Mouse (Mus musculus) kidney, postnatal 0 days (tissue): ENCODE data around the gene Dlgap3. TPM values are rescaled to one million over a fixed set of nuclear protein-coding genes. Genes with fewer than 3 reads are reported as not detected.

ENCODE experiments used
- ATAC-seq: fragments of 200-750 bp; cut with Nextera tagmentation; replicated peaks from 2 replicates; pipeline ENCODE4 v1.8.0; 2017; ENCODE audit warnings: low read depth, moderate number of reproducible peaks, moderate TSS enrichment, moderate library complexity; ENCODE audit not compliant: low FRiP score
- DNase-seq: peaks from one replicate; pipeline ENCODE4 v3.0.0-alpha.2; 2016; ENCODE audit warnings: low spot score
- H3K27ac ChIP-seq: fragments of 300-500 bp; sonication (generic); 2 replicates; pipeline ENCODE4 v1.5.1; 2014; ENCODE audit warnings: mild to moderate bottlenecking
- H3K27me3 ChIP-seq: fragments of 300-500 bp; sonication (generic); 2 replicates; pipeline ENCODE4 v1.6.1; 2014; ENCODE audit warnings: low read length, mixed read lengths; ENCODE audit not compliant: insufficient read depth
- H3K36me3 ChIP-seq: fragments of 300-500 bp; sonication (generic); 2 replicates; pipeline ENCODE4 v1.6.1; 2014; ENCODE audit warnings: low read length, mixed read lengths; ENCODE audit not compliant: insufficient read depth
- H3K4me1 ChIP-seq: fragments of 300-500 bp; sonication (generic); replicated peaks from 2 replicates; pipeline ENCODE4 v1.6.1; 2014; ENCODE audit warnings: antibody characterized with exemption, low read length, mixed read lengths; ENCODE audit not compliant: insufficient read depth
- H3K4me2 ChIP-seq: fragments of 300-500 bp; sonication (generic); 2 replicates; pipeline ENCODE4 v1.6.1; 2014; ENCODE audit warnings: mild to moderate bottlenecking, low read length, moderate library complexity, mixed read lengths
- H3K4me3 ChIP-seq: fragments of 300-500 bp; sonication (generic); replicated peaks from 2 replicates; pipeline ENCODE4 v1.5.1; 2014; ENCODE audit warnings: low read depth, low read length
- H3K9ac ChIP-seq: fragments of 300-500 bp; sonication (generic); 2 replicates; pipeline ENCODE4 v1.6.1; 2014; ENCODE audit warnings: low read depth, low read length
- H3K9me3 ChIP-seq: fragments of 300-500 bp; sonication (generic); replicated peaks from 2 replicates; pipeline ENCODE4 v1.6.1; 2016; ENCODE audit warnings: low read length, inconsistent platforms, mixed read lengths
- CTCF ChIP-seq: IDR thresholded peaks from 2 replicates; pipeline ENCODE4 v1.5.1; 2016; ENCODE audit warnings: antibody characterized with exemption, low read depth, mild to moderate bottlenecking, moderate library complexity
- WGBS: fragments of 180-500 bp; shearing (Covaris S2); extraction: QIAGEN DNeasy Blood & Tissue Kit; methylation state at CpG from one replicate; pipeline ENCODE4 v1.1.7; 2014; 5-methylcytosine and 5-hydroxymethylcytosine counted together
- polyA plus RNA-seq: library from polyadenylated mRNA; unstranded; fragments of >200 nt; fragmentation: Nextera tagmentation; extraction: Ambion mirVana; gene quantifications from 2 replicates; pipeline ENCODE4 v1.2.1, GENCODE M21; 2015

Gene Dlgap3
- polyA plus RNA-seq, 1 experiment from 2014 or later, result 0.24 TPM

GRCm38 (mm10) chr4:127200769-127201617 is 32.0 kb downstream of the Dlgap3 start:
- WGBS, result 57% methylated on average over 13 of the region's 13 CpGs
- DNase-seq, result no peak
- Histone ChIP-seq H3K27me3 (no peaks in the 10 kb centered on the region), H3K4me2 (no peak overlapping the region), H3K9me3 (no peaks in the 10 kb centered on the region), H3K4me1 (no peaks in the 10 kb centered on the region), H3K4me3 (no peak overlapping the region), H3K9ac (no peak overlapping the region), H3K27ac (no peak overlapping the region), H3K36me3 (no peaks in the 10 kb centered on the region)
- no peak for ATAC-seq
- TF ChIP-seq CTCF, result no peak

- DNase-seq (no peak), ATAC-seq (no peak)
- no peak overlapping the region for H3K9ac ChIP-seq
- H3K4me1 ChIP-seq, result no peaks in the 10 kb centered on the region
- WGBS, result 89% methylated on average over 1 of the region's 1 CpGs
- no peaks in the 10 kb centered on the region for H3K9me3 ChIP-seq
- no peaks in the 10 kb centered on the region for H3K36me3 ChIP-seq
- TF ChIP-seq CTCF, result no peak
- no peak overlapping the region for H3K4me2 ChIP-seq
- H3K27me3 ChIP-seq, result no peaks in the 10 kb centered on the region
- H3K27ac ChIP-seq, result no peak overlapping the region
- H3K4me3 ChIP-seq, result no peak overlapping the region
Observed at GRCm38 (mm10) chr4:127203081-127203480, 34.1 kb downstream of the Dlgap3 start.

GRCm38 (mm10) chr4:127211318-127211717 is 42.3 kb downstream of the Dlgap3 start:
- no peaks in the 10 kb centered on the region for H3K4me1 ChIP-seq
- H3K9ac ChIP-seq, result no peak overlapping the region
- DNase-seq, result no peak
- ATAC-seq, result no peak
- WGBS, result 65% methylated on average over 9 of the region's 9 CpGs
- no peak overlapping the region for H3K4me2 ChIP-seq
- no peaks in the 10 kb centered on the region for H3K36me3 ChIP-seq
- H3K9me3 ChIP-seq, result no peaks in the 10 kb centered on the region
- H3K27me3 ChIP-seq, result peaks cover 3% of the 10 kb centered on the region; the same call in 1 of the 2 replicates
- H3K4me3 ChIP-seq, result no peak overlapping the region
- no peak for TF ChIP-seq CTCF
- H3K27ac ChIP-seq, result no peak overlapping the region

GRCm38 (mm10) chr4:127214510-127214909 is 45.5 kb downstream of the Dlgap3 start:
- DNase-seq (no peak), ATAC-seq (no peak)
- Histone ChIP-seq H3K4me1 (no peaks in the 10 kb centered on the region), H3K36me3 (no peaks in the 10 kb centered on the region), H3K4me3 (no peak overlapping the region), H3K9me3 (no peaks in the 10 kb centered on the region), H3K27ac (no peak overlapping the region), H3K9ac (no peak overlapping the region), H3K27me3 (peaks cover 3% of the 10 kb centered on the region; the same call in 1 of the 2 replicates), H3K4me2 (no peak overlapping the region)
- no peak for TF ChIP-seq CTCF
- 12% methylated on average over 28 of the region's 28 CpGs for WGBS

GRCm38 (mm10) chr4:127215103-127215502 is 46.1 kb downstream of the Dlgap3 start:
- DNase-seq (no peak), ATAC-seq (no peak)
- H3K9me3 ChIP-seq, result no peaks in the 10 kb centered on the region
- WGBS, result 53% methylated on average over 11 of the region's 11 CpGs
- peak; percentile 48 for TF ChIP-seq CTCF
- no peak overlapping the region for H3K27ac ChIP-seq
- no peak overlapping the region for H3K4me2 ChIP-seq
- peaks cover 3% of the 10 kb centered on the region; the same call in 1 of the 2 replicates for H3K27me3 ChIP-seq
- H3K9ac ChIP-seq, result no peak overlapping the region
- H3K4me1 ChIP-seq, result no peaks in the 10 kb centered on the region
- H3K36me3 ChIP-seq, result no peaks in the 10 kb centered on the region
- no peak overlapping the region for H3K4me3 ChIP-seq

GRCm38 (mm10) chr4:127215799-127216198 is 46.8 kb downstream of the Dlgap3 start:
- Histone ChIP-seq H3K4me2 (no peak overlapping the region), H3K9me3 (no peaks in the 10 kb centered on the region), H3K4me3 (no peak overlapping the region), H3K9ac (no peak overlapping the region), H3K27ac (no peak overlapping the region), H3K4me1 (no peaks in the 10 kb centered on the region), H3K36me3 (no peaks in the 10 kb centered on the region), H3K27me3 (peaks cover 3% of the 10 kb centered on the region; the same call in 1 of the 2 replicates)
- TF ChIP-seq CTCF, result no peak
- DNase-seq (no peak), ATAC-seq (no peak)
- 69% methylated on average over 5 of the region's 9 CpGs for WGBS
